Mouse (Mus musculus): ENCODE measurements at regions not wholly inside any gene's neighbourhood (a gene's known extent, or its start where the extent isn't known, plus 50 kb on each side); places are given as distances from the start of the nearest gene placed in this dataset.

DNA sequence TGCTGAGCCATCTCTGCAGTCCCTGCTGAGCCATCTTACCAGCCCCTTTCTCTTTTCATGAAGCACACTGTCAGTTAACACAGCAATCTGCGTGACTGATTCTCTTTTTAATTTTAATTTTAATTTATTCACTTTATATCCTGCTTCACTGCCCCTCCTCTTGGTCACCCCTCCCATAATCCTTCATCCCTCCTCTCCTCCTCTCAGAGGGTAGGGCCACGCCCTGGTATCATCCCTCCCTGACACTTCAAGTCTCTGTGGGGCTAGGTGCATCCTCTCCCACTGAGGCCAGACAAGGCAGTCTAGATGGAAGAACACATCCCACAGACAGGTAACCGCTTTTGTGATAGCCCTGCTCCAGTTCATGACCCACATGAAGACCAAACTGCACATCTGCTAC lies 111.5 kb upstream of the Meis2 start:
- TF ChIP-seq CTCF (IDR thresholded peaks at IDR 0.05; ENCODE audit: insufficient read depth, low read length) (no peak), POLR2A (IDR thresholded peaks at IDR 0.05; ENCODE audit: borderline replicate concordance, extremely low read depth, low read depth, low read length) (no peak)

Data from lung, adult 2 months (tissue).